Comparison of ENCODE assay signal across 25 mouse cellular contexts in genomic region chr13:108683018-108683417, GRCm38 (mm10).
"Had no signal": no experiment of that assay in that cellular context is flagged by ENCODE, and none has a peak within 500 bp of the region (broad histone marks: within the 10 kb centered on the region; RNA-seq: fewer than 3 reads in every experiment).

No protein-coding gene starts in this region.

- H3K27ac ChIP-seq: gastrocnemius, adult 2 months; heart, embryonic 10.5 days; hindbrain, embryonic 10.5 days; hindbrain, embryonic 12.5 days; hindbrain, embryonic 15.5 days; hindbrain, postnatal 0 days; kidney, embryonic 15.5 days; kidney, postnatal 0 days; limb, embryonic 13.5 days; limb, embryonic 15.5 days; liver, embryonic 12.5 days had no signal

- H3K4me2 ChIP-seq: heart, embryonic 12.5 days; hindbrain, embryonic 12.5 days; hindbrain, embryonic 15.5 days; kidney, embryonic 15.5 days; limb, embryonic 13.5 days; limb, embryonic 15.5 days; liver, embryonic 12.5 days had no signal

- H3K9me3 ChIP-seq: heart, embryonic 10.5 days; heart, embryonic 12.5 days; hindbrain, embryonic 10.5 days; hindbrain, embryonic 12.5 days; hindbrain, embryonic 15.5 days; kidney, embryonic 15.5 days; limb, embryonic 13.5 days; limb, embryonic 15.5 days; liver, embryonic 12.5 days had no signal

- H3K4me3 ChIP-seq: gastrocnemius, adult 2 months; heart, embryonic 10.5 days; heart, embryonic 12.5 days; hindbrain, embryonic 10.5 days; hindbrain, embryonic 12.5 days; hindbrain, embryonic 15.5 days; kidney, embryonic 15.5 days; limb, embryonic 13.5 days; limb, embryonic 15.5 days; liver, embryonic 12.5 days had no signal

- H3K36me3 ChIP-seq: heart, embryonic 10.5 days; heart, embryonic 12.5 days; hindbrain, embryonic 10.5 days; hindbrain, embryonic 12.5 days; hindbrain, embryonic 15.5 days; kidney, embryonic 15.5 days; limb, embryonic 13.5 days; limb, embryonic 15.5 days; liver, embryonic 12.5 days had no signal

- H3K4me1 ChIP-seq: heart, embryonic 10.5 days; hindbrain, embryonic 10.5 days; hindbrain, embryonic 12.5 days; hindbrain, embryonic 15.5 days; kidney, embryonic 15.5 days; limb, embryonic 13.5 days; limb, embryonic 15.5 days; liver, embryonic 12.5 days had no signal

- H3K9ac ChIP-seq: heart, embryonic 12.5 days; hindbrain, embryonic 12.5 days; hindbrain, embryonic 15.5 days; kidney, embryonic 15.5 days; limb, embryonic 13.5 days; limb, embryonic 15.5 days; liver, embryonic 12.5 days had no signal

- DNase-seq: gastrocnemius, adult 2 months; gastrocnemius, postnatal 10 days; gastrocnemius, postnatal 25 days; heart, adult 18-20 months; heart, postnatal 10 days; heart, postnatal 4 days; kidney, adult 11 months; kidney, adult 2 months; kidney, adult 9 months; kidney, postnatal 14 days; kidney, postnatal 36 days; layer of hippocampus, adult 9-11 months; layer of hippocampus, postnatal 36 days; left cerebral cortex, postnatal 4 days had no signal

- ATAC-seq: hindbrain, postnatal 0 days; liver, embryonic 12.5 days had no signal

- H3K27me3 ChIP-seq: heart, embryonic 12.5 days; hindbrain, embryonic 12.5 days; hindbrain, embryonic 15.5 days; kidney, embryonic 15.5 days; limb, embryonic 13.5 days; limb, embryonic 15.5 days; liver, embryonic 12.5 days had no signal
